Mouse (Mus musculus): Measurements from ENCODE around the gene Ccnjl.

Gene Ccnjl

DNA sequence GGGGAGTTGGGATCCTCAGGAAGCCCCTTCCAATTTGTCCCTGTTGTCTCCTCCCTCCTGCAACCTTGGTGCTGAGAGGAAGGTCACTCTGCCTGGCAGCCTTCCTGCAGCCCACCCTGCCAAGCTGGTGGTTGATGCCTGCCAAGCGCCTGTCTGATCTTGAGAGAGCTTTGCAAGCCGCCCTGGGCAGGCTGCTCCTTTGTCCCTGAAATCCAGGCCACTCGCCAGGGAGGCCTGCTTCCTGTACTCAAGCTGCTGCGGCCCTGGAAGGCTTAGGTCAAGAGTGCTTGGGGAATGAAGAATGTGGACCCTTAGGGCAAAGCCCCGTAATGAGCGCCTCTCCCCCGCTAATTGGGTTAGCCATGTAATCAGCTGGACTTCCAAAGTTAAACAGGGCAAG is 19.6 kb downstream of the Ccnjl start:
- TF ChIP-seq GATA4 (IDR thresholded peaks at IDR 0.05; ENCODE audit: insufficient replicate concordance, low read length) = no peak

DNA sequence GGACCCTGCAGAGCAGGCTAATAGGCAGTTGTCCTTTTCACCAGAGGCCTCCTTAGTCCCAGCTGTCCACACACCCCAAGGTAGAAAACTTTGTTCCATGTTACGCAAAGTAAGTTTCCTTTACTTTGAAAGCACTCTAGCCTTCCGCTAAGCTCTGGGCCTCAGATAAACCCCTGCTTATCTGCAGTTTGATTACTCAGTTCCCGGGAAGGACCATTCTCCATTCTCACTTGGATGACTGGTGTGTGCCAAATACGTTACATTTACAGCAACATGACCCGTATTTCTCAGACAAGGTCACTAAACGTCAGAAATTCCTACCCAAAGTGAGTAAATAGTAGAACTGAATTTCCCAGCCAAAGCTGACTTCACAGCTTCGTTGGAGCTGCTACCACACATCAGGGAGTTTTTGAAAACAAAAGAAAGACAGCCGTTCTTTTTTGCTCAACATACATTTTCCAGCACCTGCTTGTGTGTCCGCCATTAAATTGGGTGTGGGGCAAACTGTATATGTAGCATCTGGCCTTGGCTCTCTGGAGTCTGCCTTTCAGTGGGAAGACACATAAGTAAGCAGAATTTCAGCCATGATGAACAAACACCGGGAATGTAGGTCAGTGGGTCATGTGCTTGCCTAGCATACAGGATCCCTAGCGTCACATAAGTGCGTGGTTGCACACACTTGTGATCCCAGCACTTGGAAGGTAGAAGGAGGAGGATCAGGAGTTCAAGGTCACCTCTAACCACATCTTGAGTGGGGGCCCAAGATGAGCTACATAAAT is 20.3 kb downstream of the Ccnjl start:
- peak; percentile 87 for TF ChIP-seq GATA4 (IDR thresholded peaks at IDR 0.05; ENCODE audit: insufficient replicate concordance, low read length)

DNA sequence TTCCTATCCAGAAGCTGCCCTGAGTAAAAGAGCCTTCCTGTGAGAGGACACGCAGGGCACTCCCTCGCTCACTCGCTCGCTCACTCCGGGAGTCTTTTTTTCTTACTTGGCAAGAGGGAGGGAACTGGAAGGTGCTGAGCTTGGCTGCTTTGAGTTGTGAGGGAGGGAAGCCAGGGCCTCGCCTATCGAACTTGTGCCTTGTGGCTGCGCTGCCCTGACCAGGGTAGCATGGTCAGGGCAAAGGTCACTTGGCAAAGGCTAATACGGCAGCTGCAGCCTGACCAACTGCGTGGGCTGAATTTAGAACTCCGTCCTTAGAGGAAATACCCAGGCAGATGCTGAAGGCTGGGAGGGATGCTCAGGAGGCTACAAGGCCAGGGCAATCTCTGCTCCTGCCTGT is 21.1 kb downstream of the Ccnjl start:
- no peak for TF ChIP-seq GATA4 (IDR thresholded peaks at IDR 0.05; ENCODE audit: insufficient replicate concordance, low read length)

DNA sequence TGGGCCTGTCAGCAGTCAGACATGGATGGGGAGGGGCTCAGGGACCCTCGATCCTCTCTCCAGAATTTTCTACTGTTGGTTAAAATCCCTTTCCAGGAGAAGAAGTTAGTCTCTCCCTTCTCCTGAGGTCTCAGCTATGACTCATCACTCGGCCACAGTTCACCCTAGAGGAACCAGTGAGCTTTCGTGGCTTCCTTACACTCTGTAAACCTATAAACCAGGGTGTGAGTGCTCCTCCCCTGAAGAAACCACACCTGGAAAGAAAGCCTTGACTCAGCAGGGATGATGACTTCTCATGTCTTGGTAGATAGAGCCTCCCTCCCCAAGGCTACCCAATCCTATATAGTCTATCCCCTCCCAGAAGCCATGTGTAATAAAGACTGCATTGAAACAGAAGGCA is 23.2 kb downstream of the Ccnjl start:
- no peak for TF ChIP-seq GATA4 (IDR thresholded peaks at IDR 0.05; ENCODE audit: insufficient replicate concordance, low read length)

DNA sequence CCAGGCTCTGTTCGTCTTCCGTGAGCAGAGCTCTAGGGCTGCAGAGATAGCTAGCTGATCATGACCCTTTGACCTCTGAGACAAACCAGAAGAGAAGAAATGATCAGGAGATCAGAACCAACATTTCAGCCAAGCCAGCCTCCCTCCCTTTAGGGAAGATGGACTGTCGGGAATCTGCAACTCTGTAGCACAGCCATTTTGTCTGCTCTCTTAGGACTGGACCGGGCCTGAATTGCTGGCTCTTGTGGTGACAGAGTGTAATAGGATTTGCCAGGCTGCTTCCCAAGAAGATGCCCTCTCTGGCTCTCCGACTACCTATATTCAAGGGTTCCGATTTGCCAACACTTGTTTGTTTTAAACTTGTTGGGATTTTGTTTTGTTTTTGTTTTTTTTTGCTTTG is 24.1 kb downstream of the Ccnjl start:
- no peak for TF ChIP-seq GATA4 (IDR thresholded peaks at IDR 0.05; ENCODE audit: insufficient replicate concordance, low read length)

DNA sequence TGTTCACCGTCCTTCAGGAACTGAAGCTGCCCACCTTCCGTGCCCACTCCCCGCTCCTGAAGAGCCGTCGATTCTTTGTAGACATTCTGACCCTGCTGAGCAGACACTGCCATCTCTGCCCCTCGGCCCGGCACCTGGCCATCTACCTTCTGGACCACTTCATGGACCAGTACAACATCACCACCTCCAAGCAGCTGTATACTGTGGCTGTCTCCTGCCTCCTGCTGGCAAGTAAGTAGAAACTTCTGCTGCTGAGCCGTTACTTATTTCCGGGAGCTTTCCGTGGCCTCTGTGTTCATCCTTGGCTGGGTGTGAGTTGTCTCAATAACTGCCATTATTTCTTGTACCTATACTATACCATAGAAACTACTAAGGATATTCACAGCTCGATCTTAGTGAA is 28.0 kb downstream of the Ccnjl start:
- TF ChIP-seq GATA4 (IDR thresholded peaks at IDR 0.05; ENCODE audit: insufficient replicate concordance, low read length) = no peak

DNA sequence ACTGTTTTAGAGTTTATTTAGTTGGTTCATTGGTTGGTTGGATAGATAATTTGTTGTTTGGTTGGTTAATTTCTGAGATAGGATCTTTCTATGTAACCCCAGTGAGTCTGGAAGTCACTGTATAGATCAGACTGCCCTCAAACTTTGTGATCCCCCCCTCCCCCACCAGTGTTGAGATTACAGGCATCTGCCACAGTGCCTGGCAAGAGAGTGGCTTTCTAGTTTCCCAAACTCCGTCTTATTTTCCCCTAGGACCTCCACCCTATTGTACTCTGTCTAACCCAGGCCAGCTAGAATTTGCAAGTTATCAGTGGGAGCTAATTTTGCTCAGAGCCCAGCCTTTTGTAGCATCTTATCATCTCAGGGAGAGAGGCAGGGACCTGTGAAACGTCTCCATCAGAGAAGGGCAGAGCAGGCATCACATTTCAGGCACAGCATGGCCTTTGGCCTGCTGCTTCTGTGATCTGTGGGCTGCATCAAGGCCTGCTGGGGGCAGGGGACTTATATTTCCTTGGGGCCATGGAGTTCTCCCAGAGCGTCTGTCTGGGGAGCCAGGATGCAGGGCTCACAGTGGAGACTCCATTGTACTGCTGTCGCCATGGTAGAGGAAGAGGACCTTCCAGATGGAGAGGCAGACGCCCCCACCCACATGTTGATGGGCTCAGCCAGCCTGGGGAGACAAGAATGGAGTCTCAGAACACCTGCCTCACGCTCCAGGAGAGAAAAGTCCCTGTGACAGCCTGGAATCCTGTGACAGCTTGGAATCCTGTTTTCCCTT is 31.1 kb downstream of the Ccnjl start:
- no peak for TF ChIP-seq GATA4 (IDR thresholded peaks at IDR 0.05; ENCODE audit: insufficient replicate concordance, low read length)

DNA sequence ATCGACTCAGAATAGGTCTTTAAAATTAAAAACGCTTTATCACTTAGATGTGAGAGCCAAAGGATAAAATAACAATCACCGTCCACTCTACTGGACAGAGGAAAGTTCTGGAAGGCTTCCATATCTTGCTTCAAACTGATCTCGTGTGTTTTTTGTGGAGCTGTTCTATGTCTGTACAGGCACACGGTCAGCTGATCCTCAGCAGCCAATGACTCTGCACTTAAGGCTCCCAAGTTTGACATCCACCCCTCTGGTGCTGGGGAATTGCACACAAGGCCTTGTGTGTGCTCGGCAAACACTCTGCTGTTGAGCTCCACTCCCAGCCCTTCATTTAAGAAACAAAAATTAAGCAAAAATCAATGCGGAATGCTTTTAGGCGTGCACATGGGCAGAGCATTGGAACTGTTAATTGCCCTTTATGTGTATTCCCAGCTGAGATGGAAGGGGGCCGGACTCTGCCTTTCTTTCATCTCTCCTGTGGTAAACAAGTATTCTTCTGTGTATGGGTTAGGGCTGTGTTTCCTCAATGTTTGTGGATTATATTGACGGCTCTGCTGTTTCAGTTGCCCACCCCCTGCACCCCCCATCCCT is 35.2 kb downstream of the Ccnjl start:
- TF ChIP-seq GATA4 (IDR thresholded peaks at IDR 0.05; ENCODE audit: insufficient replicate concordance, low read length) = no peak

DNA sequence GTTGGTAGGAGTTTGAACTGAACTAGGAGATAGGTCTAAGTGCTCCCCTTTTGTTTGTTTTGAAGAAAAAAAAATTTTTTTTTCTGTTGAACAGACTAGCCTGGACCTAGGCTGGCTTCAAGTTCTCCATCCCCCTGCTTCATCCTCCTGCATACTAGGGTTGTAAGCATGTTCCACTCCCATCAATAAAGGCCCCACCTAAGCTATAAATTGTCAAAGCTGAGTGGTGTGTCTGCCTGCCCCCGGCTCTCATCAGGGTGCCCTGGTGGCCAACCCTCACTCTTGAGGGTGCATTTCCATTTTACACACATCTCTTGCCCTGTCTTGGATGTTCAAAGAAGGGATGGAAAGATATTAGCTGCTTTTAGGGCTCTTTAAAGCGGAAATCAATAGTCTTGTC is 36.8 kb downstream of the Ccnjl start:
- no peak for TF ChIP-seq GATA4 (IDR thresholded peaks at IDR 0.05; ENCODE audit: insufficient replicate concordance, low read length)

DNA sequence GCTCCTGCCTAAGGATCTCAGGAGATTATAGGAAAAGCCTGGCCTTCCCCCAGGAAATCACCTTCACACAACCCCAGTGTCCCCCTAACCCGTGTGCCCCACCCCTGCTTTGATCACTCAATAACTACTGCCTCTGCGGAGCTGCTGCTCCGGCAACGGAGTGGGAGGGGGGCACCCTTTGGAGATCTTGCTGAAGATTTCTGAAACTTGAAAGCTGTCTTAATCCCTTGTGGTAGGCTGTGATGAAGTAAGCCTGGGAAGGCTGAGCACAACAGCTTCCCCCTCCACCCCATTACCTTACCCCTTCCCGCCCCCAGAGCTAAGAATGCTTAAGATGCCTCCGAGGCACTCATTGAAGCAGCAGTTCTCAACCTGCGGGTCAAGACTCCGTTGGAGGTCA is 37.3 kb downstream of the Ccnjl start:
- no peak for TF ChIP-seq GATA4 (IDR thresholded peaks at IDR 0.05; ENCODE audit: insufficient replicate concordance, low read length)

DNA sequence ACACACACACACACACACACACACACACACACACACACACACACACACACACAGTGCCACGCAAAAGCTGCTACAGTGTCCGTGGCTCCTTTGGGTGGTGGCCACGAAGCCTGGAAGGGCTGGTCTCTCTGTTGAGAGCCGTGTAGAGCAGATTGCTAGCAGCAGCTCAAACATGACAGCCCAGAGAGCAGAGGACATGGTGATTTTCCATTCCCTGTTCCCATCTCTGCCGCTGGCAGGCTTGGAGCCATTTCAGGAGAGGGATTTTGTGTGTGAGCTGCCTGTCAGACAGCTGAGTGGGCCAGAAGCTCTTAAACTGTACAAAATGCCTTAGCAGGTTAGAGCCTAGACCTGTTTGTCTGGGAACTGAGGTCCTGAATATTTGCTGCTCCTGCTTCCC is 38.1 kb downstream of the Ccnjl start:
- no peak for TF ChIP-seq GATA4 (IDR thresholded peaks at IDR 0.05; ENCODE audit: insufficient replicate concordance, low read length)

DNA sequence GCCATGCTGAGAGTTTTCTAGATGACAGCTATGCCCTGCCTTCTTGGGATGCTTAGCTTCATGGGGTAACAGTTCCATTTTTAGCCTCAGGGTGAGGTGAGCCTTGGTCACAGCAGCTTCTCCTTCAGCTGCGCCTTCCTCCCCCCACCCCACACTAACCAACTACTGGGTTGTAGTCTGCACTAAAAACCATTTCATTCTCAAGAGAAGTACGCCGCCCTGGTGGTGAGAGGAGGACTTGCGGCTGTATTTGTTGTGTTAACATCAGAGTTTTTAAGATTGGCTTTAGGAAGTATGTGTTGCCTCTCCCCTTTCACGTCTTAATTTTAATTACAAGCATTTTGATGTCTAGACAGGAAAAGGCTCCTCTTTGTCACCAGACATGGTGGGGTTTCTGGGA is 39.7 kb downstream of the Ccnjl start:
- no peak for TF ChIP-seq GATA4 (IDR thresholded peaks at IDR 0.05; ENCODE audit: insufficient replicate concordance, low read length)

DNA sequence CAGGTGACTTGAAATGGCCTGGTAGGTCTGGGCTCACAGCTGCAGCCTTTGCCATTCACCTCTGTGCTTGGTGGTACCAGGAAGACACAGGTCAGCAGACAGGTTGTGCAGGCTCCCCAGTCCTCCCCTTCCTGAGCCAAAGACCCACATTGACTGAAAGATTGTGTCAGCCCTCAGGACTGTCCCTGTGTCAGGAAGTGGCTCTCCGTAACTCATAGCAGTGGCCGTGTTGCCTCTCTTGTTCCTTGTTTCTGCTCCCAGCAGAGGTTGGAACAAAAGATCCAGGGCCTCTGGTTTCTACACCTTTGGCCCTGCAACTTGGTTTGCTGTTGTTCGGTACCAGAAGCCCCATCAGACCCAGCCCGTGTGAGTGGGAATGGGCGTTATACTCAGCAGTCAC is 40.6 kb downstream of the Ccnjl start:
- TF ChIP-seq GATA4 (IDR thresholded peaks at IDR 0.05; ENCODE audit: insufficient replicate concordance, low read length) = no peak

DNA sequence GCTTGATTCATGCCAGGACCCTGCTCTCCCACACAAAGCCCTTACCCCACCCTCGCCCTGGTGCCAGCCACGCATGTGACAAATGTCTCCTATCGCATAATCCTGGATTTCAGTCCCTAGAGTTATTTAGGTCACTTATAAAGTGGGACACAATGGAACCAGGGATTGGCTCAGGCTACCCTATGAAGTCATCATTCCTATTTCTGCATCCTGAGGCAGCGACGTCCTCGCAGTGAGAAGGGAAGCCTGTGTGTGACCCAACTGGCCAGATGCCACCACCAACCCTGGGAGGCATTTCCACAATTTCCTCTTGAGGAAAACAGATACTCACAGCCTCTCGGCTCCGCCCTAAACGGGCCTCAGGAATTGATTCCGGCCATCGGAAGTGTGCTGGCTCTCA is 41.0 kb downstream of the Ccnjl start:
- TF ChIP-seq GATA4 (IDR thresholded peaks at IDR 0.05; ENCODE audit: insufficient replicate concordance, low read length) = no peak; the same call in 1 of the 2 replicates

DNA sequence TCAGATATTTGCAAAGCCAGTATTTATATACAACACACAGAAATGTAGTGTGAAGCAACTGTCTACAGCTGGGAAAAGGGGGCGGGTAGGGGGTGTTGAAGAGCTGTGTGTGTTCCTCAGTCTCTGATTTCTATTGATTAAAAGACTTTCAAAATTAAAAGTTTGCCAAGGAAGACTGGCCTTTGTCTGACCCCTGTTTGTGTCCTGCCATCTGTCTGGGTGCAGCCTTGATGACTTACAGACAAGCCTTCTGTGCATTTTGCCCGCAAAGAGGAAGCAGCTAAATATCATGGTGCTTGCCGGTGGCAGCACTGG is 46.4 kb downstream of the Ccnjl start:
- TF ChIP-seq GATA4 (IDR thresholded peaks at IDR 0.05; ENCODE audit: insufficient replicate concordance, low read length) = no peak

Data from liver, adult (tissue).